Mouse (Mus musculus) large intestine, adult 2 months (tissue): ENCODE measurements at regions not wholly inside any gene's neighbourhood (a gene's known extent, or its start where the extent isn't known, plus 50 kb on each side); places are given as distances from the start of the nearest gene placed in this dataset.

ENCODE experiments used
- DNase-seq: peaks from one replicate; pipeline ENCODE4 v3.0.0-alpha.2; 2012; ENCODE audit warnings: low read depth, low spot score
- WGBS: fragments of 180-500 bp; shearing (Covaris S2); methylation state at CpG from one replicate; pipeline ENCODE4 v1.1.7; 2018; 5-methylcytosine and 5-hydroxymethylcytosine counted together

GRCm38 (mm10) chr11:18272392-18272791 lies 318.7 kb upstream of the Etaa1 start:
- DNase-seq: no peak
- WGBS: 63% methylated on average over 1 of the region's 1 CpGs

GRCm38 (mm10) chr11:18266161-18266560 lies 312.5 kb upstream of the Etaa1 start:
- DNase-seq: no peak
- 94% methylated on average over 2 of the region's 2 CpGs for WGBS

GRCm38 (mm10) chr11:18262901-18263300 lies 309.2 kb upstream of the Etaa1 start:
- no peak for DNase-seq
- 74% methylated on average over 1 of the region's 1 CpGs for WGBS

GRCm38 (mm10) chr11:18249236-18249635 lies 295.6 kb upstream of the Etaa1 start:
- DNase-seq: no peak
- 42% methylated on average over 4 of the region's 4 CpGs for WGBS

- WGBS: 69% methylated on average over 4 of the region's 4 CpGs
Observed at GRCm38 (mm10) chr11:18216762-18217161, 263.1 kb upstream of the Etaa1 start.

GRCm38 (mm10) chr11:18173028-18173427 lies 219.4 kb upstream of the Etaa1 start:
- no peak for DNase-seq
- 88% methylated on average over 2 of the region's 2 CpGs for WGBS

More at GRCm38 (mm10) chr11:18216762-18217161, 263.1 kb upstream of the Etaa1 start:
- DNase-seq: no peak

GRCm38 (mm10) chr11:18171207-18171776 lies 217.6 kb upstream of the Etaa1 start:
- DNase-seq: no peak
- 69% methylated on average over 2 of the region's 2 CpGs for WGBS

- DNase-seq: no peak
- WGBS: 62% methylated on average over 4 of the region's 4 CpGs
Observed at GRCm38 (mm10) chr11:18165609-18166347, 212.1 kb upstream of the Etaa1 start.

GRCm38 (mm10) chr11:18164025-18164423 lies 210.3 kb upstream of the Etaa1 start:
- 56% methylated on average over 2 of the region's 2 CpGs for WGBS

GRCm38 (mm10) chr11:18163156-18164024 lies 209.7 kb upstream of the Etaa1 start:
- WGBS: 78% methylated on average over 5 of the region's 5 CpGs
- DNase-seq: no peak

More at GRCm38 (mm10) chr11:18164025-18164423, 210.3 kb upstream of the Etaa1 start:
- DNase-seq: no peak

GRCm38 (mm10) chr11:18156506-18156905 lies 202.8 kb upstream of the Etaa1 start:
- 85% methylated on average over 4 of the region's 4 CpGs for WGBS
- DNase-seq: no peak

GRCm38 (mm10) chr11:18151788-18152563 lies 198.3 kb upstream of the Etaa1 start:
- no peak for DNase-seq
- 22% methylated on average over 6 of the region's 6 CpGs for WGBS

GRCm38 (mm10) chr11:18151369-18151768 lies 197.7 kb upstream of the Etaa1 start:
- 77% methylated on average over 4 of the region's 4 CpGs for WGBS
- DNase-seq: no peak

- no peak for DNase-seq
- 94% methylated on average over 5 of the region's 5 CpGs for WGBS
Observed at GRCm38 (mm10) chr11:18127488-18127887, 173.8 kb upstream of the Etaa1 start.

- DNase-seq: no peak
- 57% methylated on average over 6 of the region's 6 CpGs for WGBS
Observed at GRCm38 (mm10) chr11:18123031-18123430, 169.4 kb upstream of the Etaa1 start.

GRCm38 (mm10) chr11:18122616-18123015 lies 168.9 kb upstream of the Etaa1 start:
- DNase-seq: no peak
- 27% methylated on average over 2 of the region's 2 CpGs for WGBS

GRCm38 (mm10) chr11:18115693-18116450 lies 162.2 kb upstream of the Etaa1 start:
- no peak for DNase-seq
- 61% methylated on average over 9 of the region's 9 CpGs for WGBS

- WGBS: 81% methylated on average over 3 of the region's 3 CpGs
- DNase-seq: no peak
Observed at GRCm38 (mm10) chr11:18102841-18103240, 149.2 kb upstream of the Etaa1 start.

GRCm38 (mm10) chr11:18075840-18076435 lies 122.3 kb upstream of the Etaa1 start:
- WGBS: 83% methylated on average over 4 of the region's 4 CpGs
- DNase-seq: no peak
